Comparison of ENCODE assay signal across 9 mouse cellular contexts in genomic region chr8:84743054-84743415, GRCm38 (mm10). TPM values are rescaled to one million over a fixed set of nuclear protein-coding genes. Genes with fewer than 3 reads are reported as not detected.
DNase-seq lines count a peak whose midpoint lies in the region; ATAC-seq lines count a peak whose summit lies in the region.
"Had no signal": no experiment of that assay in that cellular context is flagged by ENCODE, and none has a peak within 500 bp of the region (broad histone marks: within the 10 kb centered on the region; RNA-seq: fewer than 3 reads in every experiment).

No protein-coding gene starts in this region.

- ATAC-seq in hindbrain, embryonic 11.5 days (ENCODE audit: low FRiP score): 0 out of 2 replicates have a peak, but pooled peaks have one; percentile 32
- ATAC-seq in midbrain, embryonic 13.5 days: no peak

- peaks cover 91% of the 10 kb centered on the region for H3K4me1 ChIP-seq in embryonic facial prominence, embryonic 10.5 days
- peaks cover 34% of the 10 kb centered on the region for H3K4me1 ChIP-seq in hindbrain, embryonic 11.5 days (replicated peaks; ENCODE audit: control insufficient read depth, insufficient read depth, low read length)
- H3K4me1 ChIP-seq in midbrain, embryonic 13.5 days (replicated peaks): peaks cover 89% of the 10 kb centered on the region

- H3K4me3 ChIP-seq in embryonic facial prominence, embryonic 10.5 days: peak overlapping the region; percentile 48
- H3K4me3 ChIP-seq in hindbrain, embryonic 11.5 days (ENCODE audit: low read depth, low read length): no peak overlapping the region
- H3K4me3 ChIP-seq in midbrain, embryonic 13.5 days (replicated peaks): 0 out of 2 replicates have a peak overlapping the region, but pooled peaks have one; percentile 5

- 2% methylated on average over 10 of the region's 10 CpGs for WGBS in embryonic facial prominence, embryonic 10.5 days
- 2% methylated on average over 10 of the region's 10 CpGs for WGBS in hindbrain, embryonic 11.5 days
- 8% methylated on average over 10 of the region's 10 CpGs for WGBS in midbrain, embryonic 13.5 days

- peaks cover 100% of the 10 kb centered on the region for H3K27me3 ChIP-seq in embryonic facial prominence, embryonic 10.5 days (replicated peaks; ENCODE audit: low read depth, poor library complexity, severe bottlenecking)
- peaks cover 97% of the 10 kb centered on the region for H3K27me3 ChIP-seq in hindbrain, embryonic 11.5 days (ENCODE audit: control insufficient read depth, insufficient read depth, low read length)
- peaks cover 99% of the 10 kb centered on the region for H3K27me3 ChIP-seq in midbrain, embryonic 13.5 days

- H3K9ac ChIP-seq in hindbrain, embryonic 11.5 days (ENCODE audit: low read depth, low read length): peak overlapping the region; percentile 34; the same call in 1 of the 2 replicates
- peak overlapping the region; percentile 44; the same call in 1 of the 2 replicates for H3K9ac ChIP-seq in midbrain, embryonic 13.5 days (replicated peaks)

- no peaks in the 10 kb centered on the region for H3K9me3 ChIP-seq in embryonic facial prominence, embryonic 10.5 days
- no peaks in the 10 kb centered on the region for H3K9me3 ChIP-seq in hindbrain, embryonic 11.5 days (ENCODE audit: control insufficient read depth, low read length)
- H3K9me3 ChIP-seq in midbrain, embryonic 13.5 days: no peaks in the 10 kb centered on the region

- DNase-seq in heart, adult 8-10 months (ENCODE audit: low spot score): peak; percentile 63
- no peak for DNase-seq in heart, adult 11 months
- DNase-seq in embryonic facial prominence, embryonic 10.5 days (ENCODE audit: low spot score): no peak
- DNase-seq in hindbrain, embryonic 11.5 days (ENCODE audit: low spot score): no peak
- DNase-seq in spleen, postnatal 14 days (ENCODE audit: low spot score in 2 of 2): no peak
- no peak for DNase-seq in right cerebral cortex, postnatal 14 days
- no peak for DNase-seq in cerebellum, postnatal 4 days (ENCODE audit: low spot score in 2 of 2)

- no peaks in the 10 kb centered on the region for H3K36me3 ChIP-seq in embryonic facial prominence, embryonic 10.5 days (replicated peaks)
- H3K36me3 ChIP-seq in hindbrain, embryonic 11.5 days (ENCODE audit: control insufficient read depth, insufficient read depth, low read length): no peaks in the 10 kb centered on the region
- no peaks in the 10 kb centered on the region for H3K36me3 ChIP-seq in midbrain, embryonic 13.5 days

- peak overlapping the region; percentile 90 for H3K27ac ChIP-seq in embryonic facial prominence, embryonic 10.5 days (replicated peaks)
- peak overlapping the region; percentile 36; the same call in 1 of the 2 replicates for H3K27ac ChIP-seq in hindbrain, embryonic 11.5 days (ENCODE audit: low read depth, low read length)
- peak overlapping the region; percentile 71 for H3K27ac ChIP-seq in midbrain, embryonic 13.5 days

- peak overlapping the region; percentile 11; the same call in 1 of the 2 replicates for H3K4me2 ChIP-seq in hindbrain, embryonic 11.5 days (replicated peaks; ENCODE audit: low read depth, low read length)
- H3K4me2 ChIP-seq in midbrain, embryonic 13.5 days (replicated peaks): peak overlapping the region; percentile 34

RNA-seq across cellular contexts. Expression of gene G430095P16Rik, which starts 20.2 kb away (rescaled TPM):
- under 1 TPM in 1 of 4 experiments, not detected in 3; 0.66 TPM for total RNA-seq in heart, adult 8-10 months (2022)
- 1.6 and 3.6 TPM in 2 replicates for polyA plus RNA-seq in embryonic facial prominence, embryonic 10.5 days (2016; fragmentation: Nextera tagmentation; extraction: Ambion mirVana)
- 2.3 and 2.9 TPM in 2 replicates for polyA plus RNA-seq in hindbrain, embryonic 11.5 days (2014; fragmentation: Nextera tagmentation; extraction: Ambion mirVana)
- 1.3 and 1.9 TPM in 2 replicates for polyA plus RNA-seq in midbrain, embryonic 13.5 days (2015; fragmentation: Nextera tagmentation; extraction: Ambion mirVana)
- total RNA-seq: layer of hippocampus, adult 18-20 months had no signal

RNA-seq across cellular contexts. Expression of gene Lyl1, which starts 41.8 kb away (rescaled TPM):
- 1 to 10 TPM; 3.5 to 4.8 (median 4.3) TPM for total RNA-seq in heart, adult 8-10 months (2022)
- 4.3 and 5.5 TPM in 2 replicates for polyA plus RNA-seq in embryonic facial prominence, embryonic 10.5 days (2016; fragmentation: Nextera tagmentation; extraction: Ambion mirVana)
- polyA plus RNA-seq in hindbrain, embryonic 11.5 days (2014; fragmentation: Nextera tagmentation; extraction: Ambion mirVana): 5.3 and 5.4 TPM in 2 replicates
- 2.1 and 2.4 TPM in 2 replicates for polyA plus RNA-seq in midbrain, embryonic 13.5 days (2015; fragmentation: Nextera tagmentation; extraction: Ambion mirVana)

RNA-seq across cellular contexts. Expression of gene Nacc1, which starts 55.4 kb away (rescaled TPM):
- 10 to 100 TPM; 26.7 to 36.0 (median 33.4) TPM for total RNA-seq in heart, adult 8-10 months (2022)
- 30.4 and 30.8 TPM in 2 replicates for polyA plus RNA-seq in embryonic facial prominence, embryonic 10.5 days (2016; fragmentation: Nextera tagmentation; extraction: Ambion mirVana)
- polyA plus RNA-seq in hindbrain, embryonic 11.5 days (2014; fragmentation: Nextera tagmentation; extraction: Ambion mirVana): 19.7 and 20.5 TPM in 2 replicates
- polyA plus RNA-seq in midbrain, embryonic 13.5 days (2015; fragmentation: Nextera tagmentation; extraction: Ambion mirVana): 16.8 and 17.3 TPM in 2 replicates

RNA-seq across cellular contexts. Expression of gene Trmt1, which starts 56.9 kb away (rescaled TPM):
- 10 to 100 TPM; 30.9 to 41.7 (median 38.5) TPM for total RNA-seq in heart, adult 8-10 months (2022)
- 69.1 and 71.2 TPM in 2 replicates for polyA plus RNA-seq in embryonic facial prominence, embryonic 10.5 days (2016; fragmentation: Nextera tagmentation; extraction: Ambion mirVana)
- polyA plus RNA-seq in hindbrain, embryonic 11.5 days (2014; fragmentation: Nextera tagmentation; extraction: Ambion mirVana): 47.9 and 51.1 TPM in 2 replicates
- 50.1 and 55.7 TPM in 2 replicates for polyA plus RNA-seq in midbrain, embryonic 13.5 days (2015; fragmentation: Nextera tagmentation; extraction: Ambion mirVana)

RNA-seq across cellular contexts. Expression of gene Nfix, which starts 57.1 kb away (rescaled TPM):
- total RNA-seq in heart, adult 8-10 months (2022): 100 to 1,000 TPM; 288 to 356 (median 295) TPM
- polyA plus RNA-seq in embryonic facial prominence, embryonic 10.5 days (2016; fragmentation: Nextera tagmentation; extraction: Ambion mirVana): 0.29 and 0.77 TPM in 2 replicates
- polyA plus RNA-seq in hindbrain, embryonic 11.5 days (2014; fragmentation: Nextera tagmentation; extraction: Ambion mirVana): 2.4 and 3.0 TPM in 2 replicates
- polyA plus RNA-seq in midbrain, embryonic 13.5 days (2015; fragmentation: Nextera tagmentation; extraction: Ambion mirVana): 22.4 and 28.4 TPM in 2 replicates

Comparison
In these comparisons a context has a peak if more than half of its experiments do, and no peak if none do; other contexts are left out.
1. H3K27ac ChIP-seq: peak in every context shown above with its lines; median percentile 90 in embryonic facial prominence, embryonic 10.5 days; 71 in midbrain, embryonic 13.5 days; 36 in hindbrain, embryonic 11.5 days.